Mouse (Mus musculus) forebrain, embryonic 16.5 days (tissue): ENCODE results near the gene Bpifa5. TPM values are rescaled to one million over a fixed set of nuclear protein-coding genes. Genes with fewer than 3 reads are reported as not detected.

Experiments used
- polyA plus RNA-seq: library from polyadenylated mRNA; unstranded; fragments of >200 nt; fragmentation: Nextera tagmentation; extraction: Ambion mirVana; gene quantifications from 2 replicates; pipeline ENCODE4 v1.2.1, GENCODE M21; 2015

Gene Bpifa5
- polyA plus RNA-seq, 1 experiment from 2014 or later: not detected

Other genes with a start within 250 kb of the Bpifa5 start
- not detected in 2 replicates for gene Bpifb3, start 244.4 kb upstream of the Bpifa5 start, polyA plus RNA-seq
- gene Bpifb4, start 224.4 kb upstream of the Bpifa5 start, polyA plus RNA-seq: not detected in 2 replicates
- gene Bpifa6, start 187.7 kb upstream of the Bpifa5 start, polyA plus RNA-seq: not detected in 2 replicates
- not detected in 2 replicates for gene Bpifa2, start 154.3 kb upstream of the Bpifa5 start, polyA plus RNA-seq
- not detected in 2 replicates for gene Bpifa3, start 32.3 kb upstream of the Bpifa5 start, polyA plus RNA-seq
- gene Bpifa1, start 19.7 kb upstream of the Bpifa5 start, polyA plus RNA-seq: 19.8 TPM in 1 of 2 replicates, not detected in the other
- 0.20 and 0.34 TPM in 2 replicates for gene Bpifb1, start 28.2 kb downstream of the Bpifa5 start, polyA plus RNA-seq
- 0.13 and 0.20 TPM in 2 replicates for gene Bpifb5, start 61.1 kb downstream of the Bpifa5 start, polyA plus RNA-seq
- not detected in 2 replicates for gene Bpifb9a, start 95.2 kb downstream of the Bpifa5 start, polyA plus RNA-seq
- gene Bpifb9b, start 144.6 kb downstream of the Bpifa5 start, polyA plus RNA-seq: 0.39 TPM in 1 of 2 replicates, not detected in the other
- gene Cdk5rap1, start 210.4 kb downstream of the Bpifa5 start, polyA plus RNA-seq: 16.2 and 16.7 TPM in 2 replicates
- 10.0 and 10.4 TPM in 2 replicates for gene Snta1, start 245.5 kb downstream of the Bpifa5 start, polyA plus RNA-seq